Mouse (Mus musculus) kidney, adult 18-20 months (tissue): ENCODE measurements around the gene Runx1.

Experiments used
- DNase-seq: peaks from one replicate; pipeline ENCODE4 v3.0.0; 2021

Gene Runx1

DNA sequence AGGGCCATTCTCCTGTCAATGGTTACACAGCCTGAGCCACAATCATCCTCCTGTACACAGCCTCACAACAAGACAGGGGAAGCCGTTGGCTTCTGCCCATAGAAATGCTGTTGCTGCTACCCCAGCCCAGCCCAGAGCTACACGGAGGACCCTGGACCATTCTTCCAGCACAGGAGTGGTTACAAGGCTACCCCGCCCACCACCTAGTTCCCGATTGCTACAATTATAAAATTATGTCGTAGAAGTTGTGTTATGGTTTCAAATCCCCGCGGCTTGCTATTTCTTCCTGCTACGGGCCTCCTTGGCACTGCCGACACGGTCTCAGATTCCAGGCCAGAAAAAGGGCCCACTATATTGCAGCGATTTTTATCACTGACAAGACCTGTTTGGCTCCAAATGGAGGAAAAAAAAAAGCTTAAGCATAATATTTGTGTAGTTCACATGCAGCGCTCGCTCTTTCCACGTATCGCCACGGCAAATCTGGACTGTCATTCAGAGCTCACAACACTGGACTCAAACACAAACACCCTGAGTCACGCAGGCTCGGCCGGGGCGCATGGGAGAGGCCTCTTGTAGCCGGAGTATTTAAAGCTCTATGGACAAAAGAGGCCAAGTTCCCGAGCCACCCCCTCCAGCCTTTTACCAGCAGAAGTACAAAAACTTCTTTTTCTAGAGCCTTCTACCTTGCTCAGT is 180.4 kb downstream of the Runx1 start:
- DNase-seq, result no peak

GRCm38 (mm10) chr16:92644718-92645422 is 181.1 kb downstream of the Runx1 start:
- DNase-seq, result no peak

DNA sequence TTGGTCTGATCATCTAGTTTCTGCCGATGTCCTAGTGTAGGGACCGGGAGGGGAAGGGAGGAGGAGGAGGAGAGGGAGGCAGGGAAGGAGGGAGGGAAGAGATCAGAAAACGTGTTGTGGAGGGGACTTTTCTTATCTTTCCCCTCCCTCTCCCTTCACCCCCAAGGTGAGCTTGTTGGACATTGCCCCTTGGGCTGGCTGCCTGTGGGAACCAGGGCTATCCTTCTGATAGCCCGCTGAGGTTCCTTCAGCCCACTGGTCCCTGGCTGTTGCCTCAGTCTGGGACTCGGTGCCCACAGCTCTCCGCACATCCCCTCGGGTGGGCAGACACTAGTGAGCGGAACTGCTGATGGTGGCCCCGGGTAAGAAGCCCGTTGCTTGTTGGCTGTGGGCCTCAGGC is 181.6 kb downstream of the Runx1 start:
- no peak for DNase-seq

DNA sequence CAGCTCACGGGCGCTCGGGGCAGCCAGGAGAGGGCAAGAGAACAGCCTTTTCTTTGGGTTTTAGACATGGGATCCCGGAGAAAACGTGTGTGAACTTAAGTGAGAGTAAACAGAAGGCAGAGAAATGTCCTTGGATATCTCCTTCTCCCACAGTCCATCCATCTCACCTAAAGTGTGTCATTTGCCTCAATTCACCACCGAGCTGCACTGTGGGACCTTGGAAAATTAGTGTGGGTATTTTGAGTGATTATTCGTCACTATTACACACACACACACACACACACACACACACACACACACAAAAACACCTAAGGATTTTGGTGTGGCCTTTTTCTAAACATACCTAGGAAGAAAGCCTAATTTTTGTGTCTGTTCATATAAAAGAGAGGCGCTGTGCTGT is 183.7 kb downstream of the Runx1 start:
- DNase-seq, result no peak

DNA sequence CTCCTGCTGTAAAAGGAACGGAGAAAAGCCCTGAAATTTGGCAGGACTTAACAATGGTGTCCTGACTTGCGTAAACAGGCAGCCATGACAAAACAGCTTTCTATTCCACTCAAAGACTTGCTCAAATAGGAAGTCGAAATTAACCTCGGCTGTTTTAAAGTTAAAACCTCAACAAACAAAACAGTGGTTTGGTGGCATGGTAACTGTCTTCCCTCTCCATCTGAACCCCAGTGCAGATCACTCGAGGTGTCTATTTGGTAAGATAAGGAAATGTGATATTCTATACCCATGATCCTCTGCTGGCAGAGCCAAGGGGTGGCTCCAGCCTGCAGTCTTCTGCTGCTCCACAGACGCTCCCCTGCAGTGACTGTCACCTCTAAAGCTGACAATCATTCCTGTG is 184.9 kb downstream of the Runx1 start:
- no peak for DNase-seq

DNA sequence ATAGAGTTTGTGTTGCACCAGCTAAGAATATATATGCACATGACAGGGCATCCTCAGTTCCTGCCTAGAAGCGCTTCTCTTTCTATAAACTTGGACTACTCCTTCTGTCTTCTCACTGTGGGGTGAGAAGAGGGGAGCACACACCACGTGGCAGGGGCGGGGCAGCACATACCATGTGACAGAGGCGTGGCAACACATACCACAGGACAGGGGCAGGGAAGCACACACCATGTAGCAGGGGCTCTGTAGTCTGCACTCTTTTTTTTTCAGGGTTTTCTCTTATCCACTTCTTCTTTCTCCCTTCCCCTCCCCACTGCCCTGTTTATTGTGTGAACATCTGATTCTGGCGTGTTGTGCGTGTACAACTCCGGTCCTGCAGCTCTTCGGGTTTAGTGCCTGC is 186.9 kb downstream of the Runx1 start:
- DNase-seq, result no peak

- no peak for DNase-seq
Observed at GRCm38 (mm10) chr16:92637033-92637432, 188.9 kb downstream of the Runx1 start.

DNA sequence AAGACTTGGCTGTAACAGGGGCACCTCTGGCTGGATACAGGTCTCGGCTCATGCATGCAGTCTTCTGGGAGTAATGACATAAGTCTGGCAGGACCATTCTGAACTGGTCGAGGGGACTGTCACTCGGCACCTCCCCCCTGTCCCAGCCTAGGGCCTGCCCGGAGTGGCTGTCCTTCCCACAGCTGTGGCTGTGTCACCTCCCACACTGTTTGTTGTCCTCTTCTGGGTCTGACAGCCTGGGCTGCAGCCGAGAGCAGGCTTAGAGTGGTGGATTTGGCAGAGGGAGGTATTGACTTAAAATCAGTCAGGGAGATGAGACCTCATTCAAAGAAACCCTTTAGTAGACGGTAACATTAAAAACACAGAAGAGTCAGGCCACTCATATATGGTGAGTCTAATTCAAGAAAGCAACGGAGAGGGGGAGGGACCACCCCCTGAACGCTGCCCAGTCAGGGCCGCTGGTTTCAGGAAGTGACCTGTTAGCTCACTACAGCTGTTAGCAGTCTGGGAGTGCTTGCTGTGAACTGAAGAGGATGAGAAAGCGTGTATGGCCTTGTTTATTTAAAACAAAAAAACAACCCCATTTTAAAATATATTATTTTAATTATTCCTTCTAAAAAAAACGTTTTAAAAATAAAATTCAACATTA is 193.7 kb downstream of the Runx1 start:
- no peak for DNase-seq

- no peak for DNase-seq
Observed at GRCm38 (mm10) chr16:92631637-92632036, 194.3 kb downstream of the Runx1 start.

GRCm38 (mm10) chr16:92630950-92631349 is 195.0 kb downstream of the Runx1 start:
- no peak for DNase-seq

DNA sequence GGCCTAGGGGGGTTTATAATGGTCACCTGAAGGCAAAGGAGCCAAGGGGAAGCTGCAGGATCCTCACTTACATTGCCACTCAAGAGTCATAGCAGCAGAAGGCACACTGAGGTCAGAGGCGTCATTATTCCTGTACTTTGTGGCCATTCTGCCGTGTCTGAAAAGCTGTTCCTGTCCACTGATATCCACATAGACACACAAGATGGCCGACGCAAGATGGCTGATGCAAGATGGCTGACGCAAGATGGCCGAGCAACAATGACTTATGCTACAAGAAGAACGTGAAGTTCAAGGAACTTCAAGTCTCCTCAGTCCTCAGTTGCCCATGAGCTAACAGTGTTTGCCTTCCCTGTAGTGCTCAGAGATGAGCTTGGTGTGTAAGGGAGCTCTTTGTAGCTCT is 196.1 kb downstream of the Runx1 start:
- no peak for DNase-seq

GRCm38 (mm10) chr16:92627262-92627661 is 198.7 kb downstream of the Runx1 start:
- no peak for DNase-seq

DNA sequence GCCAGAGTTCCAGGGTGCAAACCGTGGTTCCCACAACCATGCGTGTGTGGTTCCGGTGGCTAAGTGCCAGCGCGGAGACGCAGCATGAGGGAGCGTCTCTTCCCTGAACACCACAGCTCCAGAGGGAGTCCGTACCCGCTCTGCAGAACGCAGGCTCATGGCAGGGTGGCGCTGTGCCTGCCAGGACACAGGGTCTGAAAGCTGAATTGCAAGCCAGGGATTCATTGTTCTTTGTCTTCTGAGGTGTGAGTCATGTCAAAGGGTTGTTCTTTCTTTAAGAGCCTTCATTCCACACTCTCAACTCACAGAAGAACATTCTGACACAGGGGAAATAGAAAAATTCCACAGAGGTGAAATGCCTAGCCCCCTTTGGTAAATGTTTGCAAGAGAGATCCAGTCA is 202.0 kb downstream of the Runx1 start:
- DNase-seq, result no peak

- DNase-seq, result no peak
Observed at GRCm38 (mm10) chr16:92621859-92622258, 204.1 kb downstream of the Runx1 start.

DNA sequence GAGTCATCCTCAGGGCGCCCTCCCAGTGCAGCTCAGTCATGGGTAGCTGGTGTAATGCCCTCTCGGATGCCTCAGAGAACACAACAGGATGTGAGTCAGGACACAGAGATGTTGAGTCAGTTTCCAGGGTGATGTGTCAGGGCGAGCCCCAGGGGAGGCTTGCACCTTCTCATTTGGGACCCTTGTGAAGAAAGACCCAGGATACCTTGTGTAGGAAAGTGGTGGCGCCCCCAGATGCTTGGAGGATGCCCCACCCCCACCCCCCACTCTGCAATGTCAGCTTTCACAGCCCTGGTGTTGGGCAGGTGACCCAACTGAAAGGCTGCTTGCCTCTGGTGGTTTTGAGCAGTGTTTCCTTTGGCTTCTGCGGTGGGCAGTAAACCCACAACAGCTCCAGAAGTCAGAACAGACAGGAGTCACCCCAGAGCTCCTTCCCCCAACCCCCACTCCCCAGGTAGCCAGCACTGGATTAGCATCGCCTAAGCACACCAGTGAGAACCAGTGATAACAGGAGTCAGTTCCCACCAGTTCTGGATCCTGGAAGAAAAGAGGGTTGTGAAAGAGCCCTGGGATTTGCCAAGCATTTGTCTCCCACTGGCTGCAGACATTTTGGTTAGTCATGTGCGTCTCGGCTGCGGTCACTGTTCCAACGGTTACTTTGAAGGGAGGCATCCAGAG is 205.0 kb downstream of the Runx1 start:
- no peak for DNase-seq

DNA sequence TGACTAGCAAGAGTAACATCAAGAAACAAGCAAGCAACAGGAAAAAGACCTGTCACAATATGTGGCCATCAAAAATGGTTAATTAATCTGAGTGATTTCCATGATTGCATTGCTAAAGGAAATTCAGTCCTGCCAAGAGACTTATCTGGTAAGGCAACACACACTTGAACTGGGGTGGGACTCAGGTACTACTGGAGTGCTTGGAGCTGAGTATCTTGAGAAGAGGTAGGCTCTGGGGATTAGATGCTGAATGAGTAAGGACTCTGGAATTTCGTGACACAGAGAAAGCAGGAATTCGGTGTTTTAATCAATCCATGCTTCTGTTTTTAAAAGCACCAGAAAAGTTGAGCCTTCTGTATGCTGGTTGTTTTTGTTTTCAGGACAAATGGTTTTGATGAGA is 209.1 kb downstream of the Runx1 start:
- no peak for DNase-seq

DNA sequence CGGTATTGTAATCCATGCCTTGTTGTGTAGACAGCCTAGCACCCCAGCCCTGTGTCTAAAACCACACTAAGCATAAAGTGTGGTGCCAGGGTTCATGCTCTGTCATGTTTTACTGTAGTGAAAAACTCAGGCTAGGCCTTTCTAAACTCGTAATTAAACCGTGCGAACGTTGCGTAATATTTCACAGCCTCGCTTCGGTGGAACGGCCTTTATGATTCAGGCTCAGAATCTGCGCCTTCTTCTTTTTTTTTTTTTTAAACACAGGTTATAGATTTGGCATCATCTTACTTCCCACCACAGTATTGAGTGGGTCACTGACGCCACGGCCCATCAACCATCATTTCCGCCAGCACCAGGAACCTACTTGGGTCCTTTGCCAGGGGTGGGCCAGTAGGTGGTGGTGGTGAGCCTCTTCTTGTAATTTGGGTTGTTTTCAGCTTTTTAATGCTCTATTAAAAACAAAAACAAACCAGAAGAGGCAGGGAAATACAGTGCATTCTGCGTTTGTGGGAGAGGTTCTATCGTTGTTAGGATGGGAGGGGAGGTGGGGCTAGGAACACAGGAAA is 210.6 kb downstream of the Runx1 start:
- DNase-seq, result no peak

- DNase-seq, result no peak
Observed at GRCm38 (mm10) chr16:92612546-92612945, 213.4 kb downstream of the Runx1 start.

DNA sequence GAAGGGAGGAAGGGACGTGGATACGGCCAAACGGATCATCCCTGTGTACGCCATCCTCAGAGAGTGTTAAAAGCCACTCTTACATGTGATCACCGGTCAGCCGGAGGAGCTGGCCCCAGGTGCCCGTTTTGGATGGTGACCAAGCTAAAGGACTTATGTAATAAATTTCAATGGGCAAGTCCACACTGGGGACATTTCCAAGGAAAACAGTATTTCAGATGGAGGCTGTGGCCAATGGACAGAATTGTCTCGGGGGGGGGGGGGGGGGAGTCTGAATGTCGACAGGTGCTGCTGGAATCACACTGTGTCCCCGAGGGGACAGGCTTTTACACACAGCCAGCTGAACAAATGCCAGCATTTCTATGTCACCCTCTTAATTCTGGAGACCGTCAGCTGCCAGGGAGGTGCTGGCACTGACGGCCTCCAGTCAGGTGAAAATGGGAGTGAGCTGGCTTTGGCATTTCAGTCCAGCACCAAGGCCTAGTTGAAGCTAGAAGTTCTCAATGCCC is 214.3 kb downstream of the Runx1 start:
- DNase-seq, result peak; percentile 49

DNA sequence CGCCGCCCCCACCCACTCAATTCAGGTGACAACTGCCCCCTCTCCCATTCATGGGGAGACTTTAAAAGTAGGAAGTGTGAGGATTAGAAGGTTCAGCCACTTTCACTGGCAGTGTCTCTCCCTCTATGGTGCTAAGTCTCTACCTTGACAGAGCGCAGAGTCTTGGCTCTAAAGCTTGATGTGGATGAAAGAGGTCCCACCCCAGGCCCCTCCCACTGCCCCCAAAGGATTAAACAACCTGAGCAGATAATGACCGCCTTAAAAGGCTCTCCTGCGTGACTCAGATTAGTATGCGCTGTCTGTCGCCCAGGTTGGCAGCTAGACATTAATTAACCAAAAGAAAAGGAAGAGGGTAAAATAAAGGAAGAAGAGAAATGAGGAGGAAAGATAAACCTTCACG is 215.5 kb downstream of the Runx1 start:
- DNase-seq, result no peak

GRCm38 (mm10) chr16:92609717-92610077 is 216.3 kb downstream of the Runx1 start:
- DNase-seq, result no peak

GRCm38 (mm10) chr16:92609006-92609716 is 216.8 kb downstream of the Runx1 start:
- peak; percentile 36 for DNase-seq
